8 mouse cellular contexts compared by ENCODE assay signal in genomic region chr9:21918692-21919384, GRCm38 (mm10). TPM values are rescaled to one million over a fixed set of nuclear protein-coding genes. Genes with fewer than 3 reads are reported as not detected.
A peak's percentile ranks its signal among the peaks of the same experiment; 100 is the strongest.
DNase-seq lines count a peak whose midpoint lies in the region; ATAC-seq and TF ChIP-seq lines count a peak whose summit lies in the region.

No protein-coding gene starts in this region.

- no peak for TF ChIP-seq CTCF in cortical plate, adult 2 months (IDR thresholded peaks at IDR 0.05; ENCODE audit: extremely low read depth, insufficient read depth, low read length)

- no peak for DNase-seq in kidney, postnatal 10 days
- DNase-seq in c-Kit-positive CD71-positive TER-119-positive erythroid progenitor cells, embryonic 14.5 days (ENCODE audit: low spot score) = no peak
- DNase-seq in thymus, postnatal 14 days = no peak
- DNase-seq in Muller cell, postnatal 12 days (ENCODE audit: inconsistent ontology term) = no peak

- no peaks in the 10 kb centered on the region for H3K4me1 ChIP-seq in kidney, embryonic 14.5 days (ENCODE audit: control insufficient read depth, insufficient read depth, low read length)
- no peaks in the 10 kb centered on the region; the same call in 1 of the 2 replicates for H3K4me1 ChIP-seq in cortical plate, adult 2 months (ENCODE audit: control insufficient read depth, insufficient read depth, low read length)
- H3K4me1 ChIP-seq in hindbrain, embryonic 13.5 days (replicated peaks) = peaks cover 14% of the 10 kb centered on the region; the same call in 1 of the 2 replicates
- H3K4me1 ChIP-seq in midbrain, embryonic 13.5 days (replicated peaks) = peaks cover 14% of the 10 kb centered on the region; the same call in 1 of the 2 replicates

- no peaks in the 10 kb centered on the region for H3K36me3 ChIP-seq in kidney, embryonic 14.5 days (ENCODE audit: control insufficient read depth, insufficient read depth, low read length)
- peaks cover 21% of the 10 kb centered on the region for H3K36me3 ChIP-seq in hindbrain, embryonic 13.5 days
- 0 out of 2 replicates have a peak, but pooled peaks cover 4% of the 10 kb centered on the region for H3K36me3 ChIP-seq in midbrain, embryonic 13.5 days

- H3K4me3 ChIP-seq in kidney, embryonic 14.5 days (ENCODE audit: low read length) = peak overlapping the region; percentile 66
- H3K4me3 ChIP-seq in cortical plate, adult 2 months (ENCODE audit: insufficient read depth, low read length) = peak overlapping the region; percentile 74; the same call in 1 of the 2 replicates
- H3K4me3 ChIP-seq in hindbrain, embryonic 13.5 days = peak overlapping the region; percentile 69; the same call in 1 of the 2 replicates
- peak overlapping the region; percentile 64 for H3K4me3 ChIP-seq in midbrain, embryonic 13.5 days (replicated peaks)

- no peak overlapping the region for H3K27ac ChIP-seq in kidney, embryonic 14.5 days (ENCODE audit: low read depth, low read length)
- H3K27ac ChIP-seq in cortical plate, adult 2 months (ENCODE audit: insufficient read depth, low read length) = peak overlapping the region; percentile 32; the same call in 1 of the 2 replicates
- H3K27ac ChIP-seq in hindbrain, embryonic 13.5 days = peak overlapping the region; percentile 4; the same call in 1 of the 2 replicates
- no peak overlapping the region for H3K27ac ChIP-seq in midbrain, embryonic 13.5 days

- no peaks in the 10 kb centered on the region for H3K9me3 ChIP-seq in kidney, embryonic 14.5 days (ENCODE audit: control insufficient read depth, low read length)
- no peaks in the 10 kb centered on the region for H3K9me3 ChIP-seq in hindbrain, embryonic 13.5 days
- no peaks in the 10 kb centered on the region for H3K9me3 ChIP-seq in midbrain, embryonic 13.5 days

- H3K4me2 ChIP-seq in kidney, embryonic 14.5 days (replicated peaks; ENCODE audit: low read depth, low read length) = peak overlapping the region; percentile 98
- peak overlapping the region; percentile 83 for H3K4me2 ChIP-seq in hindbrain, embryonic 13.5 days
- peak overlapping the region; percentile 88 for H3K4me2 ChIP-seq in midbrain, embryonic 13.5 days (replicated peaks)

- no peak overlapping the region for H3K9ac ChIP-seq in kidney, embryonic 14.5 days (ENCODE audit: low read depth, low read length)
- no peak overlapping the region for H3K9ac ChIP-seq in hindbrain, embryonic 13.5 days
- no peak overlapping the region for H3K9ac ChIP-seq in midbrain, embryonic 13.5 days (replicated peaks)

- peaks cover 4% of the 10 kb centered on the region; the same call in 1 of the 2 replicates for H3K27me3 ChIP-seq in kidney, embryonic 14.5 days (ENCODE audit: control insufficient read depth, insufficient read depth, low read length)
- H3K27me3 ChIP-seq in hindbrain, embryonic 13.5 days = peaks cover 26% of the 10 kb centered on the region
- peaks cover 26% of the 10 kb centered on the region for H3K27me3 ChIP-seq in midbrain, embryonic 13.5 days

- TF ChIP-seq POLR2A in cortical plate, adult 2 months (IDR thresholded peaks at IDR 0.05; ENCODE audit: extremely low read depth, insufficient read depth, low read length) = no peak

- 20% methylated on average over 5 of the region's 5 CpGs for WGBS in kidney, embryonic 14.5 days
- WGBS in hindbrain, embryonic 13.5 days = 30% methylated on average over 5 of the region's 5 CpGs
- 21% methylated on average over 5 of the region's 5 CpGs for WGBS in midbrain, embryonic 13.5 days

- no peak for ATAC-seq in kidney, embryonic 14.5 days (ENCODE audit: low FRiP score, low TSS enrichment)
- no peak for ATAC-seq in hindbrain, embryonic 13.5 days (ENCODE audit: low FRiP score)
- no peak; the same call in 1 of the 2 replicates for ATAC-seq in midbrain, embryonic 13.5 days

RNA-seq across cellular contexts. Expression of gene Rab3d, which starts 0.8 kb away (rescaled TPM):
- polyA plus RNA-seq in kidney, embryonic 14.5 days (2014; fragmentation: Nextera tagmentation; extraction: Ambion mirVana) = 4.6 and 8.3 TPM in 2 replicates
- 14.3 and 15.6 TPM in 2 replicates for polyA plus RNA-seq in cortical plate, adult 2 months (2012; rRNA removed)
- polyA plus RNA-seq in hindbrain, embryonic 13.5 days (2015; fragmentation: Nextera tagmentation; extraction: Ambion mirVana) = 15.9 and 18.5 TPM in 2 replicates
- 10.8 and 11.4 TPM in 2 replicates for polyA plus RNA-seq in midbrain, embryonic 13.5 days (2015; fragmentation: Nextera tagmentation; extraction: Ambion mirVana)

RNA-seq across cellular contexts. Expression of gene Ccdc159, which starts 8.4 kb away (rescaled TPM):
- polyA plus RNA-seq in kidney, embryonic 14.5 days (2014; fragmentation: Nextera tagmentation; extraction: Ambion mirVana) = 3.4 and 4.0 TPM in 2 replicates
- polyA plus RNA-seq in cortical plate, adult 2 months (2012; rRNA removed) = 24.4 and 27.3 TPM in 2 replicates
- 8.9 and 10.4 TPM in 2 replicates for polyA plus RNA-seq in hindbrain, embryonic 13.5 days (2015; fragmentation: Nextera tagmentation; extraction: Ambion mirVana)
- 7.1 and 10.3 TPM in 2 replicates for polyA plus RNA-seq in midbrain, embryonic 13.5 days (2015; fragmentation: Nextera tagmentation; extraction: Ambion mirVana)

RNA-seq across cellular contexts. Expression of gene Tmem205, which starts 8.5 kb away (rescaled TPM):
- polyA plus RNA-seq in kidney, embryonic 14.5 days (2014; fragmentation: Nextera tagmentation; extraction: Ambion mirVana) = 54.0 and 67.5 TPM in 2 replicates
- 57.0 and 57.7 TPM in 2 replicates for polyA plus RNA-seq in cortical plate, adult 2 months (2012; rRNA removed)
- polyA plus RNA-seq in hindbrain, embryonic 13.5 days (2015; fragmentation: Nextera tagmentation; extraction: Ambion mirVana) = 47.1 and 48.2 TPM in 2 replicates
- polyA plus RNA-seq in midbrain, embryonic 13.5 days (2015; fragmentation: Nextera tagmentation; extraction: Ambion mirVana) = 41.1 and 42.0 TPM in 2 replicates

RNA-seq across cellular contexts. Expression of gene Plppr2, which starts 18.0 kb away (rescaled TPM):
- polyA plus RNA-seq in kidney, embryonic 14.5 days (2014; fragmentation: Nextera tagmentation; extraction: Ambion mirVana) = 7.0 and 9.2 TPM in 2 replicates
- 183 and 199 TPM in 2 replicates for polyA plus RNA-seq in cortical plate, adult 2 months (2012; rRNA removed)
- 67.5 and 71.4 TPM in 2 replicates for polyA plus RNA-seq in hindbrain, embryonic 13.5 days (2015; fragmentation: Nextera tagmentation; extraction: Ambion mirVana)
- polyA plus RNA-seq in midbrain, embryonic 13.5 days (2015; fragmentation: Nextera tagmentation; extraction: Ambion mirVana) = 65.8 and 72.0 TPM in 2 replicates

RNA-seq across cellular contexts. Expression of gene Swsap1, which starts 36.7 kb away (rescaled TPM):
- polyA plus RNA-seq in kidney, embryonic 14.5 days (2014; fragmentation: Nextera tagmentation; extraction: Ambion mirVana) = 11.4 and 12.8 TPM in 2 replicates
- 7.3 and 8.1 TPM in 2 replicates for polyA plus RNA-seq in cortical plate, adult 2 months (2012; rRNA removed)
- 9.1 and 9.7 TPM in 2 replicates for polyA plus RNA-seq in hindbrain, embryonic 13.5 days (2015; fragmentation: Nextera tagmentation; extraction: Ambion mirVana)
- 9.8 and 12.6 TPM in 2 replicates for polyA plus RNA-seq in midbrain, embryonic 13.5 days (2015; fragmentation: Nextera tagmentation; extraction: Ambion mirVana)

Comparison
In these comparisons a context has a peak if more than half of its experiments do, and no peak if none do; other contexts are left out.
1. H3K27ac ChIP-seq: peak in cortical plate, adult 2 months (single experiment) and hindbrain, embryonic 13.5 days (single experiment); none in kidney, embryonic 14.5 days (single experiment) and midbrain, embryonic 13.5 days (single experiment).
2. Peak in every context shown above with its lines, with median percentiles within 50 percentile points of each other: H3K4me2 ChIP-seq and H3K4me3 ChIP-seq.